Comparison of ENCODE assay signal across 22 mouse cellular contexts in the genomic region with DNA sequence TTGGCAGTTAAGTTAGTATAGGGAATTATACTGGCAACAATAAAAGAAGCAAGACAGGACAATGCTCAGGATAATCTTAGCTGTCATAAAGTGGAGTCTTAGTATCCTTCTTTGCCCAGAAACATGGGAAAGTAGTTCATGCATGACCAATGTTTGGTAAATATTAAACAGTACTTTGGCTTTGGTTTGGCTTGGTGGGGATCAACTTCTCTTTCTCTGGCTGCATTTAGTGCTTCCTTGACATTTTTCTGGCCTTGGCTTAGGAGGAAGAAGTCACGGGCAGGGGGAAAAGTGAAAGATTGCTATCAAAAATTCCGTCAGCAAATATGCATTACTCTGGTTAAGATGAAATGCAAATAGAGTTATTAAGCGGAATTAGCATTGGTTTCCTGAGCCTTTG.
A peak's percentile ranks its signal among the peaks of the same experiment; 100 is the strongest.
DNase-seq lines count a peak whose midpoint lies in the region; ATAC-seq lines count a peak whose summit lies in the region.
"Had no signal": no experiment of that assay in that cellular context is flagged by ENCODE, and none has a peak within 500 bp of the region (broad histone marks: within the 10 kb centered on the region; RNA-seq: fewer than 3 reads in every experiment).

No protein-coding gene starts in this region.

- no peaks in the 10 kb centered on the region for H3K27me3 ChIP-seq in embryonic facial prominence, embryonic 14.5 days (replicated peaks; ENCODE audit: control insufficient read depth, insufficient read depth, low read length)
- H3K27me3 ChIP-seq in embryonic facial prominence, embryonic 10.5 days (replicated peaks; ENCODE audit: low read depth, poor library complexity, severe bottlenecking) = no peaks in the 10 kb centered on the region
- no peaks in the 10 kb centered on the region for H3K27me3 ChIP-seq in kidney, embryonic 16.5 days (ENCODE audit: insufficient read depth, low read length)
- no peaks in the 10 kb centered on the region for H3K27me3 ChIP-seq in heart, embryonic 10.5 days (ENCODE audit: insufficient read depth, poor library complexity, severe bottlenecking)
- H3K27me3 ChIP-seq: embryonic facial prominence, embryonic 15.5 days; hindbrain, embryonic 12.5 days had no signal

- WGBS in embryonic facial prominence, embryonic 14.5 days = 65% methylated on average over 3 of the region's 3 CpGs
- WGBS in embryonic facial prominence, embryonic 10.5 days = 84% methylated on average over 3 of the region's 3 CpGs
- 66% methylated on average over 3 of the region's 3 CpGs for WGBS in kidney, embryonic 16.5 days
- WGBS in heart, embryonic 10.5 days = 89% methylated on average over 3 of the region's 3 CpGs

- no peak overlapping the region for H3K4me3 ChIP-seq in embryonic facial prominence, embryonic 14.5 days (ENCODE audit: low read depth, low read length)
- H3K4me3 ChIP-seq in embryonic facial prominence, embryonic 10.5 days = no peak overlapping the region
- no peak overlapping the region for H3K4me3 ChIP-seq in kidney, embryonic 16.5 days (ENCODE audit: low read length)
- no peak overlapping the region for H3K4me3 ChIP-seq in heart, embryonic 10.5 days
- H3K4me3 ChIP-seq: embryonic facial prominence, embryonic 15.5 days; erythroblast, embryonic 14.5 days; forebrain, embryonic 10.5 days; gastrocnemius, adult 2 months; hindbrain, embryonic 12.5 days had no signal

- H3K27ac ChIP-seq in embryonic facial prominence, embryonic 14.5 days (replicated peaks; ENCODE audit: low read depth, low read length) = no peak overlapping the region
- no peak overlapping the region for H3K27ac ChIP-seq in embryonic facial prominence, embryonic 10.5 days (replicated peaks)
- H3K27ac ChIP-seq in kidney, embryonic 16.5 days (ENCODE audit: low read length) = peak overlapping the region; percentile 74
- H3K27ac ChIP-seq in heart, embryonic 10.5 days = no peak overlapping the region
- H3K27ac ChIP-seq: embryonic facial prominence, embryonic 15.5 days; forebrain, embryonic 10.5 days; gastrocnemius, adult 2 months; hindbrain, embryonic 12.5 days had no signal

- no peak overlapping the region for H3K9ac ChIP-seq in embryonic facial prominence, embryonic 14.5 days (ENCODE audit: low read depth, low read length)
- no peak overlapping the region for H3K9ac ChIP-seq in kidney, embryonic 16.5 days (replicated peaks; ENCODE audit: low read length)
- H3K9ac ChIP-seq: embryonic facial prominence, embryonic 15.5 days; hindbrain, embryonic 12.5 days had no signal

- H3K4me1 ChIP-seq in embryonic facial prominence, embryonic 14.5 days (ENCODE audit: control insufficient read depth, insufficient read depth, low read length) = no peaks in the 10 kb centered on the region
- H3K4me1 ChIP-seq in embryonic facial prominence, embryonic 10.5 days = no peaks in the 10 kb centered on the region
- peaks cover 7% of the 10 kb centered on the region; the same call in 1 of the 2 replicates for H3K4me1 ChIP-seq in kidney, embryonic 16.5 days (ENCODE audit: insufficient read depth, low read length)
- no peaks in the 10 kb centered on the region for H3K4me1 ChIP-seq in heart, embryonic 10.5 days
- H3K4me1 ChIP-seq: embryonic facial prominence, embryonic 15.5 days; hindbrain, embryonic 12.5 days had no signal

- no peaks in the 10 kb centered on the region for H3K9me3 ChIP-seq in embryonic facial prominence, embryonic 14.5 days (ENCODE audit: control insufficient read depth, low read length)
- no peaks in the 10 kb centered on the region for H3K9me3 ChIP-seq in embryonic facial prominence, embryonic 10.5 days
- no peaks in the 10 kb centered on the region for H3K9me3 ChIP-seq in kidney, embryonic 16.5 days (ENCODE audit: low read length)
- H3K9me3 ChIP-seq in heart, embryonic 10.5 days = no peaks in the 10 kb centered on the region
- H3K9me3 ChIP-seq: embryonic facial prominence, embryonic 15.5 days; forebrain, embryonic 10.5 days; hindbrain, embryonic 12.5 days had no signal

- ATAC-seq in embryonic facial prominence, embryonic 14.5 days (ENCODE audit: low read depth) = peak; percentile 30; the same call in 1 of the 2 replicates
- ATAC-seq in kidney, embryonic 16.5 days (ENCODE audit: low FRiP score, low TSS enrichment) = peak; percentile 61; the same call in 1 of the 2 replicates
- ATAC-seq: forebrain, embryonic 14.5 days; hindbrain, embryonic 16.5 days had no signal

- H3K36me3 ChIP-seq in embryonic facial prominence, embryonic 14.5 days (ENCODE audit: control insufficient read depth, insufficient read depth, low read length) = no peaks in the 10 kb centered on the region
- H3K36me3 ChIP-seq in embryonic facial prominence, embryonic 10.5 days (replicated peaks) = no peaks in the 10 kb centered on the region
- no peaks in the 10 kb centered on the region for H3K36me3 ChIP-seq in kidney, embryonic 16.5 days (ENCODE audit: insufficient read depth, low read length)
- H3K36me3 ChIP-seq in heart, embryonic 10.5 days = no peaks in the 10 kb centered on the region
- H3K36me3 ChIP-seq: embryonic facial prominence, embryonic 15.5 days; forebrain, embryonic 10.5 days; hindbrain, embryonic 12.5 days had no signal

- DNase-seq in embryonic facial prominence, embryonic 14.5 days (ENCODE audit: low spot score) = peak; percentile 28
- DNase-seq in embryonic facial prominence, embryonic 10.5 days (ENCODE audit: low spot score) = no peak
- peak; percentile 56 to 84 for DNase-seq in kidney, adult 8-10 months
- DNase-seq in kidney, postnatal 25 days = peak; percentile 22 to 50
- no peak for DNase-seq in heart, embryonic 10.5 days (ENCODE audit: low spot score)
- DNase-seq in cerebellum, adult 11 months = no peak
- DNase-seq in embryo, embryonic 9.5 days (ENCODE audit: extremely low spot score) = no peak
- DNase-seq: adrenal gland, postnatal 10 days; cerebellum, adult 11-12 months; cerebellum, adult 9-10 months; cerebellum, postnatal 25 days; gastrocnemius, adult 2 months; gastrocnemius, postnatal 25 days; heart, postnatal 10 days; heart, postnatal 4 days had no signal

- no peak overlapping the region for H3K4me2 ChIP-seq in embryonic facial prominence, embryonic 14.5 days (ENCODE audit: low read depth, low read length)
- no peak overlapping the region for H3K4me2 ChIP-seq in kidney, embryonic 16.5 days (replicated peaks; ENCODE audit: low read depth, low read length)
- H3K4me2 ChIP-seq: embryonic facial prominence, embryonic 15.5 days; hindbrain, embryonic 12.5 days had no signal

Comparison
In these comparisons a context has a peak if more than half of its experiments do, and no peak if none do; other contexts are left out.
1. DNase-seq: peak in embryonic facial prominence, embryonic 14.5 days (single experiment), kidney, adult 8-10 months (2 of 2) and kidney, postnatal 25 days (2 of 2); none in embryonic facial prominence, embryonic 10.5 days (single experiment), heart, embryonic 10.5 days (single experiment), cerebellum, adult 11 months (single experiment) and embryo, embryonic 9.5 days (single experiment).